Mouse (Mus musculus) heart, adult 2 months (tissue): Measurements from ENCODE around the gene Nckap5.

Experiments
- CTCF ChIP-seq: fragments of 200-600 bp; IDR thresholded peaks from 2 replicates; pipeline ENCODE4 v1.8.1; 2022; ENCODE audit warnings: antibody characterized with exemption, mild to moderate bottlenecking, moderate library complexity
- EP300 ChIP-seq: fragments of 200-500 bp; IDR thresholded peaks from 2 replicates; pipeline ENCODE4 v1.6.1; 2011; ENCODE audit warnings: low read depth, low read length, control low read depth; ENCODE audit not compliant: insufficient read depth

GRCm38 (mm10) chr1:125987803-125988202 is 842.8 kb downstream of the Nckap5 start:
- TF ChIP-seq CTCF (no peak), EP300 (no peak)
